Mouse (Mus musculus) stomach, postnatal 0 days (tissue): ENCODE data around the gene Rad9b.

ENCODE experiments used
- CTCF ChIP-seq: IDR thresholded peaks from 2 replicates; pipeline ENCODE4 v1.5.1; 2016; ENCODE audit warnings: antibody characterized with exemption, low read depth, mild to moderate bottlenecking, moderate library complexity
- EP300 ChIP-seq: optimal IDR thresholded peaks from 2 replicates; pipeline ENCODE3; 2016; ENCODE audit warnings: antibody characterized with exemption

- TF ChIP-seq CTCF (no peak; the same call in 1 of the 2 replicates), EP300 (no peak)
Measured at GRCm38 (mm10) chr5:122284183-122285028, 69.6 kb downstream of the Rad9b start, which contains the start of gene Pptc7.
